Mouse (Mus musculus): ENCODE data around the gene Mug1. TPM values are rescaled to one million over a fixed set of nuclear protein-coding genes. Genes with fewer than 3 reads are reported as not detected.
"Not testable (repeated sequence)": the region's sequence is repeated elsewhere in the genome, so short reads cannot be mapped to it uniquely, and the experiment has no call there.

Mug1 gene
- total RNA-seq (2021): not detected

DNA sequence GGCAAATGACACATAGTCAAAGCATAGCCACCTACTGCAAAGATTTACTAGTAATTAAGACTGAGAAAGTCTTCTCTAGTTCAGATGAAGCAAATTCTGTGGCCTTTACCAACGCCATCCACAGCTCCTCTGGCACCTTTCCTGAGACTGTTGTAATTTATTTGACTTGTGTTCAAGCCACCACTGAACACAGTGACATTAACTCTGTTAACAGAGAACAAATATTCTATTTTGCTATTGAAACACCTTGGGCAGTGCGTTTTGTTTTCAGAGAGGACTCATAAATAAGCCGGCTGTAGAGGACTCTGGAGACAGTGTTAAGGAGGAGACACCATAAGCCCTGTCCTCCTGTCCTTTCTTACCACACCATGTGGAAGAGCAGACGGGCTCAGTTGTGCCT, at the start of gene Mug1:
Gene Mug1 (plus strand): TSS at position 271 of the 400 bp plus-strand sequence.
- DNase-seq (ENCODE audit: extremely low spot score in 1 of 2, low spot score in 2 of 2); intact Hi-C loops (cut with DNase I): not testable (repeated sequence)

DNA sequence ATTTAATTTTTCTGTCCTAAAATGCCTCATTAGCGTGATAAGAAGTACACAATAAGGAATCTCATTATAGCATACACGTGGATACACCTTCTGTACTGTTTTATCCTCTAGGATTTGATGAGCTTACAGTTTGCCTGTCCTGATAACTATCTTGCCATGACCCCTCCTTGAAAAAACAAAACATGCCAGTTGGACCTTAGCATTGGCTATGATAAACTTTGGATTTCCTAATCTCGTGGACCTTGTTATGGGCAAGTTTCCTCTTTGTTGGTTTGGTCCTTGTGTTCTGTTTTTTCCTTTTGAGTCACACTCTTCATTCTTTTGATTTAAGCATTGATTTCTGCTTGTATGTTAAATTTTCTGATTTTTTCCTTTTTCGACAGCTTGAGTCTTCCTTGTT, 10.3 kb upstream of the Mug1 start:
- DNase-seq (ENCODE audit: extremely low spot score in 1 of 2, low spot score in 2 of 2): no peak
- intact Hi-C loops (cut with DNase I): no loop called here

DNA sequence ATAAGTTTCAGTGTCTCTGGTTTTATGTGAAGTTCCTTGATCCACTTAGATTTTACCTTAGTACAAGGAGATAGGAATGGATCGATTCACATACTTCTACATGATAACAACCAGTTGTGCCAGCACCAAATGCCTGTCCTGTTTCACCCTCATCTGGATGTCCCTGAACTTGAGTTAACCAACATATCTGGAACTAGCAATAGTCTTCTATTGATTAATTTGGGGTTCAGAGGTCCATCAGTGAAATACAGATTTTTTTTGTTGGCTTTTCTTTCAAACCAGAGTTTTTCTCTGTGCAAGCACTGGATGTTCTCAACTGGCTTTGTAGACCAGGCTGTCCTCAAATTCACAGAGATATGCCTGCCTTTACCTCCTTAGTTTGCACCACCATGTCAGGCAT, 2.0 kb upstream of the Mug1 start:
- no peak for DNase-seq (ENCODE audit: extremely low spot score in 1 of 2, low spot score in 2 of 2)
- intact Hi-C loops (cut with DNase I): no loop called here

DNA sequence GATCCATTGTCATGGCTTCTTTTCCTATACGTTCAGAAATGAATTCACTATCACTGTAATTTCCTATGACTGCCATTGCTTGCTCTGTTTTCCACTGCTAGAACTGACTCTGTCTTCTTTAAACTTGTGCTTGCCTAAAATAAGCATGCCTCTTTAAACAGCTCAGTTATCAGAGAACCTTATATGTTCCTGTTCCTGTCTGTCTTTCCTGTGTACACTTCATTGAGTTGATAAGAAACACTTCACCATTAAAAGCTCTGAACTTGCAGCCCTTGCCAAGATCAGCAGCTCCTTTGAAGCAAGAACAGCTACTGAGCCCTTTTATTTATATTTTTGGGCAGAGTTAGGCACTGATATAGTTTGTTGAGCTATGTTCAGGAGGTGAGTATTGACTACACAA, 10.0 kb downstream of the Mug1 start:
- intact Hi-C loops (cut with DNase I): no loop called here

More for the DNA sequence above, 10.0 kb downstream of the Mug1 start:
- DNase-seq (ENCODE audit: extremely low spot score in 1 of 2, low spot score in 2 of 2): no peak

Other genes starting within 250 kb of the Mug1 start
- 1 to 10 TPM; 3.0 to 3.2 TPM for gene A2m, start 203.2 kb upstream of the Mug1 start, total RNA-seq (2021)
- gene Gm7298, start 105.6 kb upstream of the Mug1 start, total RNA-seq (2021): not detected
- not detected for gene Mug2, start 168.2 kb downstream of the Mug1 start, total RNA-seq (2021)